Mouse (Mus musculus): ENCODE data around the gene Capn1. TPM values are rescaled to one million over a fixed set of nuclear protein-coding genes. Genes with fewer than 3 reads are reported as not detected.

Gene Capn1
- polyA plus RNA-seq (2015; fragmentation: Nextera tagmentation; extraction: Ambion mirVana) = 2.9 and 3.3 TPM in 2 replicates

GRCm38 (mm10) chr19:6015511-6016315 lies at the start of gene Capn1:
Gene Capn1, minus strand, starts transcription at chr19:6015897.
- Histone ChIP-seq H3K36me3 (replicated peaks) (no peaks in the 10 kb centered on the region), H3K4me2 (peak within 1 kb of the TSS; percentile 78), H3K9ac (peak within 1 kb of the TSS; percentile 47), H3K27ac (no peak within 1 kb of the TSS), H3K27me3 (replicated peaks) (peaks cover 21% of the 10 kb centered on the region), H3K9me3 (no peaks in the 10 kb centered on the region), H3K4me1 (peaks cover 14% of the 10 kb centered on the region), H3K4me3 (peak within 1 kb of the TSS; percentile 46)
- WGBS = 2% methylated on average over 40 of the region's 40 CpGs
- ATAC-seq (replicated peaks) = peak; percentile 83

- H3K4me3 ChIP-seq = no peak overlapping the region
- H3K4me1 ChIP-seq = peaks cover 58% of the 10 kb centered on the region
- H3K36me3 ChIP-seq (replicated peaks) = no peaks in the 10 kb centered on the region
- 91% methylated on average over 6 of the region's 6 CpGs for WGBS
- H3K27ac ChIP-seq = no peak overlapping the region
- H3K27me3 ChIP-seq (replicated peaks) = no peaks in the 10 kb centered on the region
- no peaks in the 10 kb centered on the region for H3K9me3 ChIP-seq
- no peak overlapping the region for H3K9ac ChIP-seq
- ATAC-seq (replicated peaks) = no peak
- no peak overlapping the region for H3K4me2 ChIP-seq
These were observed 47.4 kb upstream of the Capn1 start for GRCm38 (mm10) chr19:6063081-6063480.

GRCm38 (mm10) chr19:6062418-6062817 lies 46.7 kb upstream of the Capn1 start:
- no peak for ATAC-seq (replicated peaks)
- Histone ChIP-seq H3K27me3 (replicated peaks) (no peaks in the 10 kb centered on the region), H3K4me1 (peaks cover 54% of the 10 kb centered on the region), H3K27ac (0 out of 2 replicates have a peak overlapping the region, but pooled peaks have one; percentile 88), H3K36me3 (replicated peaks) (no peaks in the 10 kb centered on the region), H3K4me2 (peak overlapping the region; percentile 97), H3K9me3 (no peaks in the 10 kb centered on the region), H3K9ac (peak overlapping the region; percentile 88), H3K4me3 (peak overlapping the region; percentile 70)
- 81% methylated on average over 5 of the region's 5 CpGs for WGBS

GRCm38 (mm10) chr19:6061641-6062302 lies 46.1 kb upstream of the Capn1 start:
- Histone ChIP-seq H3K4me1 (peaks cover 54% of the 10 kb centered on the region), H3K36me3 (replicated peaks) (no peaks in the 10 kb centered on the region), H3K27ac (peak overlapping the region; percentile 88), H3K9me3 (no peaks in the 10 kb centered on the region), H3K27me3 (replicated peaks) (no peaks in the 10 kb centered on the region), H3K4me2 (peak overlapping the region; percentile 97), H3K9ac (peak overlapping the region; percentile 88), H3K4me3 (peak overlapping the region; percentile 70)
- WGBS = 2% methylated on average over 44 of the region's 44 CpGs
- no peak for ATAC-seq (replicated peaks)

- ATAC-seq (replicated peaks) = peak; percentile 75
- Histone ChIP-seq H3K9ac (peak within 1 kb of the TSS; percentile 88), H3K27ac (peak within 1 kb of the TSS; percentile 88), H3K4me1 (peaks cover 54% of the 10 kb centered on the region), H3K9me3 (no peaks in the 10 kb centered on the region), H3K27me3 (replicated peaks) (no peaks in the 10 kb centered on the region), H3K4me2 (peak within 1 kb of the TSS; percentile 97), H3K36me3 (replicated peaks) (no peaks in the 10 kb centered on the region), H3K4me3 (peak within 1 kb of the TSS; percentile 70)
- WGBS = under 1% methylated on average over 51 of the region's 58 CpGs
These were observed 45.4 kb upstream of the Capn1 start, which contains the start of gene Znhit2 for GRCm38 (mm10) chr19:6061021-6061533. Gene Znhit2, plus strand, starts transcription at chr19:6061192.

GRCm38 (mm10) chr19:6058966-6059365 lies 43.3 kb upstream of the Capn1 start:
- WGBS = 89% methylated on average over 5 of the region's 5 CpGs
- Histone ChIP-seq H3K4me2 (peak overlapping the region; percentile 82), H3K9ac (peak overlapping the region; percentile 81; the same call in 1 of the 2 replicates), H3K4me1 (peaks cover 49% of the 10 kb centered on the region), H3K36me3 (replicated peaks) (peaks cover 8% of the 10 kb centered on the region), H3K27ac (no peak overlapping the region), H3K27me3 (replicated peaks) (no peaks in the 10 kb centered on the region), H3K4me3 (peak overlapping the region; percentile 66), H3K9me3 (no peaks in the 10 kb centered on the region)
- ATAC-seq (replicated peaks) = no peak

GRCm38 (mm10) chr19:6058513-6058912 lies 42.8 kb upstream of the Capn1 start:
- WGBS = 42% methylated on average over 5 of the region's 5 CpGs
- peaks cover 47% of the 10 kb centered on the region for H3K4me1 ChIP-seq
- no peaks in the 10 kb centered on the region for H3K27me3 ChIP-seq (replicated peaks)
- H3K9ac ChIP-seq = peak overlapping the region; percentile 81
- peaks cover 12% of the 10 kb centered on the region for H3K36me3 ChIP-seq (replicated peaks)
- no peak for ATAC-seq (replicated peaks)
- no peaks in the 10 kb centered on the region for H3K9me3 ChIP-seq
- H3K27ac ChIP-seq = no peak overlapping the region; the same call in 1 of the 2 replicates
- peak overlapping the region; percentile 82 for H3K4me2 ChIP-seq
- peak overlapping the region; percentile 66 for H3K4me3 ChIP-seq

- H3K4me3 ChIP-seq = peak within 1 kb of the TSS; percentile 66
These were observed 41.8 kb upstream of the Capn1 start, which contains the start of the genes Mrpl49 and Fau for GRCm38 (mm10) chr19:6057313-6058096. Gene Mrpl49, minus strand, starts transcription at chr19:6057785. Gene Fau, plus strand, starts transcription at chr19:6057844.

GRCm38 (mm10) chr19:6056696-6057095 lies 41.0 kb upstream of the Capn1 start:
- no peaks in the 10 kb centered on the region for H3K27me3 ChIP-seq (replicated peaks)
- peak overlapping the region; percentile 81; the same call in 1 of the 2 replicates for H3K9ac ChIP-seq
- no peak for ATAC-seq (replicated peaks)
- H3K9me3 ChIP-seq = no peaks in the 10 kb centered on the region
- WGBS = 56% methylated on average over 4 of the region's 4 CpGs
- H3K4me1 ChIP-seq = peaks cover 28% of the 10 kb centered on the region
- peak overlapping the region; percentile 82 for H3K4me2 ChIP-seq
- peak overlapping the region; percentile 66 for H3K4me3 ChIP-seq
- no peak overlapping the region for H3K27ac ChIP-seq
- H3K36me3 ChIP-seq (replicated peaks) = peaks cover 29% of the 10 kb centered on the region

More at GRCm38 (mm10) chr19:6057313-6058096, 41.8 kb upstream of the Capn1 start, which contains the start of the genes Mrpl49 and Fau:
- under 1% methylated on average over 63 of the region's 63 CpGs for WGBS
- Histone ChIP-seq H3K27ac (peak within 1 kb of the TSS; percentile 80), H3K4me2 (peak within 1 kb of the TSS; percentile 82), H3K4me1 (peaks cover 37% of the 10 kb centered on the region), H3K36me3 (replicated peaks) (peaks cover 21% of the 10 kb centered on the region), H3K9ac (peak within 1 kb of the TSS; percentile 81), H3K9me3 (no peaks in the 10 kb centered on the region), H3K27me3 (replicated peaks) (no peaks in the 10 kb centered on the region)
- ATAC-seq (replicated peaks) = peak; percentile 87

GRCm38 (mm10) chr19:6054296-6054695 lies 38.6 kb upstream of the Capn1 start:
- H3K27me3 ChIP-seq (replicated peaks) = no peaks in the 10 kb centered on the region
- 88% methylated on average over 5 of the region's 5 CpGs for WGBS
- H3K36me3 ChIP-seq (replicated peaks) = peaks cover 53% of the 10 kb centered on the region
- no peak overlapping the region for H3K4me2 ChIP-seq
- no peak for ATAC-seq (replicated peaks)
- no peaks in the 10 kb centered on the region for H3K9me3 ChIP-seq
- no peak overlapping the region for H3K9ac ChIP-seq
- H3K4me3 ChIP-seq = no peak overlapping the region
- no peak overlapping the region for H3K27ac ChIP-seq
- peaks cover 22% of the 10 kb centered on the region for H3K4me1 ChIP-seq

- H3K9ac ChIP-seq = no peak overlapping the region
- WGBS = 90% methylated on average over 7 of the region's 7 CpGs
- no peak for ATAC-seq (replicated peaks)
- no peaks in the 10 kb centered on the region for H3K27me3 ChIP-seq (replicated peaks)
- H3K4me1 ChIP-seq = peaks cover 31% of the 10 kb centered on the region
- no peak overlapping the region for H3K4me2 ChIP-seq
- H3K36me3 ChIP-seq (replicated peaks) = peaks cover 64% of the 10 kb centered on the region
- no peak overlapping the region for H3K27ac ChIP-seq
- H3K4me3 ChIP-seq = no peak overlapping the region
- no peaks in the 10 kb centered on the region for H3K9me3 ChIP-seq
These were observed 36.8 kb upstream of the Capn1 start for GRCm38 (mm10) chr19:6052516-6052915.

Data from midbrain, embryonic 15.5 days (tissue).